Mouse (Mus musculus) testis, adult 2 months (tissue): ENCODE data around the gene Pxylp1. TPM values are rescaled to one million over a fixed set of nuclear protein-coding genes. Genes with fewer than 3 reads are reported as not detected.

Experiments
- H3K27ac ChIP-seq: fragments of 200-500 bp; 2 replicates; pipeline ENCODE4 v1.5.1; 2012; ENCODE audit warnings: low read depth, low read length; ENCODE audit not compliant: control insufficient read depth, insufficient read depth
- H3K27me3 ChIP-seq: fragments of 200-500 bp; 2 replicates; pipeline ENCODE4 v1.6.1; 2012; ENCODE audit warnings: mild to moderate bottlenecking, low read length, moderate library complexity; ENCODE audit not compliant: control insufficient read depth, insufficient read depth
- H3K36me3 ChIP-seq: fragments of 200-500 bp; 2 replicates; pipeline ENCODE4 v1.6.1; 2012; ENCODE audit warnings: mild to moderate bottlenecking, low read length; ENCODE audit not compliant: control insufficient read depth, insufficient read depth
- H3K4me1 ChIP-seq: fragments of 200-500 bp; 2 replicates; pipeline ENCODE4 v1.6.1; 2012; ENCODE audit warnings: low read length; ENCODE audit not compliant: control insufficient read depth, insufficient read depth
- H3K4me3 ChIP-seq: fragments of 200-500 bp; 2 replicates; pipeline ENCODE4 v1.5.1; 2012; ENCODE audit warnings: low read depth, mild to moderate bottlenecking, low read length, moderate library complexity, mixed read lengths; ENCODE audit not compliant: control insufficient read depth
- CTCF ChIP-seq: fragments of 200-500 bp; IDR thresholded peaks from 2 replicates; pipeline ENCODE4 v1.5.1; 2012; ENCODE audit warnings: low read depth, mild to moderate bottlenecking, inconsistent platforms, low read length, moderate library complexity; ENCODE audit not compliant: control insufficient read depth, insufficient read depth, insufficient replicate concordance
- POLR2A ChIP-seq: fragments of 200-500 bp; IDR thresholded peaks from 2 replicates; pipeline ENCODE4 v1.6.1; 2012; ENCODE audit warnings: low read depth, mild to moderate bottlenecking, inconsistent platforms, low read length, moderate library complexity; ENCODE audit not compliant: control insufficient read depth
- polyA plus RNA-seq: library from polyadenylated mRNA; depleted of rRNA; stranded (reverse); fragments of >200 nt; gene quantifications from 2 replicates; pipeline ENCODE4 v1.2.3, GENCODE M21; 2012

Pxylp1 gene
- polyA plus RNA-seq, 1 experiment = 3.7 TPM

GRCm38 (mm10) chr9:96923119-96923518, 30.6 kb upstream of the Pxylp1 start:
- Histone ChIP-seq H3K27me3 (no peaks in the 10 kb centered on the region), H3K27ac (no peak overlapping the region), H3K4me1 (peaks cover 11% of the 10 kb centered on the region), H3K36me3 (no peaks in the 10 kb centered on the region), H3K4me3 (no peak overlapping the region)
- TF ChIP-seq POLR2A = no peak

- Histone ChIP-seq H3K4me1 (peaks cover 5% of the 10 kb centered on the region), H3K4me3 (no peak overlapping the region), H3K36me3 (no peaks in the 10 kb centered on the region), H3K27ac (no peak overlapping the region), H3K27me3 (no peaks in the 10 kb centered on the region)
- TF ChIP-seq POLR2A = no peak
- TF ChIP-seq CTCF = peak; percentile 100
These were observed 24.4 kb upstream of the Pxylp1 start for GRCm38 (mm10) chr9:96916620-96917538.

- Histone ChIP-seq H3K36me3 (no peaks in the 10 kb centered on the region), H3K27me3 (no peaks in the 10 kb centered on the region), H3K27ac (no peak overlapping the region), H3K4me3 (no peak overlapping the region), H3K4me1 (peaks cover 5% of the 10 kb centered on the region)
- no peak for TF ChIP-seq CTCF
- TF ChIP-seq POLR2A = no peak
These were observed 23.6 kb upstream of the Pxylp1 start for GRCm38 (mm10) chr9:96916076-96916475.

DNA sequence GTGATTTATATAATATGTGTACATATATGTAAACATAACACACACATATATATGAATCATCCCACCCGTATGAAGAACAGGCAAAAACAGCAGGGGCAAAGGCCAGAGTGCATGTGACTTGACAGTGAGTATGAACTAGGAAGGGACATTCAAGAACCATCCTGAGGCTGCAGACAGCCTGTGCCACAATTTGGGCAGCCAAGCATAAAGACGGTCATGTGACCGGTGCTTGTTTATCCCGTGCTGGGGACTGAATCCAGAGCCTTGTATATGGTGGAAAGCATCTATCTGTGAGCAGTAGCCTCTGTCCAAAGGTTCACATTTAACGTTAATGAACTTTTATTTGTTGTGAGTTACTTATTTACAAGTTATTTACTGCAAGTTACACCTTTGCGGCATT, 22.4 kb upstream of the Pxylp1 start:
- Histone ChIP-seq H3K4me3 (no peak overlapping the region), H3K27ac (no peak overlapping the region), H3K4me1 (peaks cover 5% of the 10 kb centered on the region), H3K27me3 (no peaks in the 10 kb centered on the region), H3K36me3 (no peaks in the 10 kb centered on the region)
- TF ChIP-seq POLR2A = no peak
- no peak for TF ChIP-seq CTCF

DNA sequence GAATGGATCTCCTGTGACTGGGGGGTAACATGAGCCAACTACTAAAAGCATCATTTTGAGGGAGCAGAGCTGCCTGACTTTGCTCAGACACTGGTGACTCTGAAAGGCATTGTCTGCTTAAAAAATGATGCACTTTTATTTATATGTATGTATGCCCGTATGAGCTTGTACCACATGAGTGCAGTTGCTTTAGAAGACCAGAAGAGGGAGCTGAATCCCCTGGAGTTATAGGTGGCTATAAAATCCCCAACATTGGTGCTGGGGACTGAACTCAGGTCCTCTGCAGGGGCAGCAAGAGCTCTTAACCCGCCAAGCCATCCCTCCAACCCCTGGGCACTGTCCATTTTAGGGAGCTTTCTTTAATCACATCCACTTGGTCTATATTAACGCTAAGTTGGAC, 21.5 kb upstream of the Pxylp1 start:
- Histone ChIP-seq H3K4me1 (peaks cover 5% of the 10 kb centered on the region), H3K36me3 (no peaks in the 10 kb centered on the region), H3K27me3 (no peaks in the 10 kb centered on the region), H3K27ac (no peak overlapping the region), H3K4me3 (no peak overlapping the region)
- no peak for TF ChIP-seq POLR2A

- H3K27me3 ChIP-seq = no peaks in the 10 kb centered on the region
- no peaks in the 10 kb centered on the region for H3K36me3 ChIP-seq
- no peak overlapping the region for H3K27ac ChIP-seq
- H3K4me3 ChIP-seq = no peak overlapping the region
- no peaks in the 10 kb centered on the region for H3K4me1 ChIP-seq
- TF ChIP-seq CTCF = no peak
- no peak for TF ChIP-seq POLR2A
These were observed 17.0 kb upstream of the Pxylp1 start for GRCm38 (mm10) chr9:96909503-96909902.

GRCm38 (mm10) chr9:96908737-96909136, 16.3 kb upstream of the Pxylp1 start:
- no peaks in the 10 kb centered on the region for H3K4me1 ChIP-seq
- H3K4me3 ChIP-seq = no peak overlapping the region
- no peaks in the 10 kb centered on the region for H3K36me3 ChIP-seq
- H3K27ac ChIP-seq = no peak overlapping the region
- TF ChIP-seq POLR2A = no peak
- no peak for TF ChIP-seq CTCF
- no peaks in the 10 kb centered on the region for H3K27me3 ChIP-seq
